Mouse (Mus musculus) hematopoietic stem cell, adult 5-6 weeks (primary cell): Measurements from ENCODE around the gene Olfr1441. TPM values are rescaled to one million over a fixed set of nuclear protein-coding genes. Genes with fewer than 3 reads are reported as not detected.
A peak's percentile ranks its signal among the peaks of the same experiment; 100 is the strongest.

Experiments used
- ATAC-seq, 2 experiments: fragments of 125-278 bp in 1 of 2; replicated peaks in 1 of 2; 2 replicates each; pipeline ENCODE4 v1.8.0; 2016 to 2017; ENCODE audit warnings: inconsistent platforms in 2 of 2, mild to moderate bottlenecking in 2 of 2, moderate number of reproducible peaks in 2 of 2, low read depth in 1 of 2, moderate TSS enrichment in 1 of 2; ENCODE audit not compliant: low FRiP score in 2 of 2, poor library complexity in 2 of 2, severe bottlenecking in 2 of 2, insufficient read depth in 1 of 2, low TSS enrichment in 1 of 2
- total RNA-seq: library from RNA; stranded (forward); fragments of 172-1452, 232-1000 nt; gene quantifications from 2 replicates; pipeline ENCODE4 v1.2.3, GENCODE M21; 2017

Gene Olfr1441
- not detected in 2 replicates for total RNA-seq

DNA sequence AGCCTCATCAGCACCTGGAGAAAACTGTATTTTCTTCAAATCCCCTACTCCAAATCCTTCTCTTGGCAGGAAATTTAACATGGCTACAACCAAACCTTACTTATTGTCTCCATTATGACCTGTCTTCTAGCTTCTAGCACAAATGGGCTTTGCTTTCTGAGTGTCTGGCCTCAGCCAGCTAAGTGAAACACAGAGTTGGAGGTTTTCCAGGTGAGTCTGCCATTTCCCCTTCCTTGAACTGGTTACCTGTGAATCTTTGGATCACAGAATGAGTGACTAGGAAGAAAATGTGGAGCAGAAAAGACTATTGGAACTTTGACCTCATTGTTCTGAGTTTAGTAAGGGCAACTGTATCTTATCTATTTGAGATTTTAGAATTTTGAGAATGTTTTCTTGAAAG lies at the start of gene Olfr1441:
TSS of gene Olfr1441 (plus strand) at position 73 of the 400 bp plus-strand sequence.
- no peak for ATAC-seq

DNA sequence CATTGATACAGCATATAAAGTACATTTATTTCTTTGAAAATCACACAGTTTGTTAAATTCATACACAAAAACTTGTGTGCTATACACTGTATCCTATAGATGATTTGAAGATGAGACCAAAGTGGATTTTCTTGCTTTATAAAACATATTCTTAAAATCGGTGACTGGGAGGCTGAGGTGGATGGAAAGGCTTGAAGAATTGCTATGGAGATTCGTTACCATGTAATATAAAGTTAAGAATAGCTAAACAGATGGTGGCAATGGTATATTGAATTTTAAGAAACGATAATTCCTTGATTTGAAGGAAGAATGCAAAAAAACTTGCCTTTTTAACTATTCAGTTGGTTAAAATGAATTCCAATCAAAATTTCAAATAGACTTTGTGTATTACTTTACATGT lies 44.2 kb upstream of the Olfr1441 start:
- ATAC-seq, result no peak

DNA sequence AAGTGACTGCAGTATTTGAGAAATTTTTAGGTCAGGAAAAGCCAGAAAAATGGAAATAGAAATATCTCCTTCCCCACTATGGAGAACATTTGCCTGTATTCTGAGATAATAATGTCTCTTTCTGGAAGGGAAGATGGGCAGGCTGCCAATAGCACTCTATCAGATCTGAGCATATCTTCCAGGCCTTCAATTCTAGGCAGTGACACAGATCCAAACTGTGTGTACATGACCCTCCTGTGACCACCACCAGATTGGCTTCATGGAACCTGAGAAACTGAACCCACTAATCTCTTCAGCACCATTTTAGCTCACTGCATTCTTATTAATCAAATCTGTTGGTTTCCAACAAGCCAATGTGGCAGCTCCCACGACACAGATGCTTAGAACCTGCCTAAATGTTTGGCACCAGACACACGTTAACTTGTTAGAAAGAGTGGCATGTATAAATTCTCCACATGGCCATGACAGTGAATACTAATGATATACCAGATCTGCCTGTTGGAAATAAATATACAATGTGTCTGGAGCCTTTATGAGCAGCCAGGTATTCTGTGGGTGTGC lies 42.7 kb upstream of the Olfr1441 start:
- ATAC-seq, result no peak

DNA sequence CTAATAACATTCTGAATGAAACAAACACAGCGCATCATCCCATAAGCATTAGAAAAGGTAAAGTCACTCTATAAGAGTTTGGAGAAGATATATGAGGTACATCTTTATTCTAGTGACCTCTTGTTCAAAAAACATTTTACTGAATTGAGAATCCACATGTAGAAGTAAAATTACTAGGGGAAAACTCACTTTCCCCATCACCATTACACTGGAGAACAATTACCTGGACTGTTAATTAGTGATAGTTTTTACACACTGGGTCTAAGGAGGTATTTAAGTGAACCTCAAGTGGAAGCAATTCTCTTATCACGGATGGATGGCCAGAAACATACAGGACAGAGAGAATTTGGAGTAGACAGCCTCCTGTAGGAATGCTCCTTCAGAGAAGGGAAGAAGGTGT lies 30.3 kb upstream of the Olfr1441 start, which contains the start of gene Olfr1440:
TSS of gene Olfr1440 (plus strand) at position 301 of the 400 bp plus-strand sequence.
- ATAC-seq, result no peak

DNA sequence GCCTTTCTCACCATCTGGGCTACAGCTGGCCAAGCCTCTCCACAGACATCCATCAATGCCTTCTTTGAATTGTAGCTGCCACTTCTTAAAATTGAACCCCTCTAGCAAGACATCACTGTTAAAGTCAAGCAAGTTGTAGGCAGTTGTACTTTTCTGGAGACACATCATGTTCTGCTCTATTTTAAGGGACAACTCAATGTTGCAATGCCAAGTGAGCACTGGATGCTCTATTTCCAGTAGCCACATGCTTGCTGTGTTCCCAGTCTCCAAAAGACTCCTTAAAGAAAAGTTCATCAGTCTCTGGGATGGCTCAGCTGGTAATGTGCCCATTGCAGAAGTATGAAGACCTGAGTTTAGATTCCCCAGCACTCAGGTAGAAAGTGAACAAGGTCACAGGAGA lies 3.5 kb upstream of the Olfr1441 start:
- ATAC-seq, result no peak

DNA sequence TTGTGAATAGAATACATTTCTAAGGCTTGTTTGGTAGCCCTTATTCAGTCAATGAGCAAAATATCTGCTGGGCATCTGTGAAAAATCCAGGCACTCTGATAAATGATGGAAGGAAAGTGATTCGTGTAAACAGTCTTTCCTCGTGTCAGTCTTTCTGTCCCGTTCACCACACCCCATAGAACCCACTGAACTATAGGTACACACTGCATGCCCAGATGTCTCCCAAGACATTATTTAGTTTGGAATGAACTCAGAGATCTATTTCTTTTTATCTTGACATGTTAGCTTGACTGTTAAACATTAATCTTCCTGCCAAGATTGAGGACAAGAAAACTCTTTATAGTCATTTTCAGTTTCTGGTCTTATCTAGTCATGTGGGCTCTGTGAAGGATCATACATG lies 1.1 kb downstream of the Olfr1441 start:
- ATAC-seq, result no peak

DNA sequence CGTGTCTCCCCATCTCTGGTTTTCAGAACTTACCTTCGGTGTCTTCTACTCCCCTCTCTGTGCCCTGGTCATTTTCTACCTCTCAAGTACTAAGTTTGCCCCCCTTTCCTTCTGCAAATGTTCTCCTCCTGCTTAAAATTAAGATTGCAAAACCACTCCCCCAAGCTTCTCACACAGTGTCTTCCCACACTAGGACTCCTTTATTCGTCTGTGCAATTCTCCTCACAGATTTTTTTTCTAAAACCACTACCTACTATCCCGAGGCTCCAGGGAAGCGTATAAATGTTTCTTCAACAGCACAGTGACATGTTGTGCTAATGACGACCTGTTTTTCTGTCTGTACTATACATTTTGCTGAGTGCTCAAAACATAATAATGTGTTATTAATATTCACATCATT lies 3.3 kb downstream of the Olfr1441 start:
- ATAC-seq, result no peak

DNA sequence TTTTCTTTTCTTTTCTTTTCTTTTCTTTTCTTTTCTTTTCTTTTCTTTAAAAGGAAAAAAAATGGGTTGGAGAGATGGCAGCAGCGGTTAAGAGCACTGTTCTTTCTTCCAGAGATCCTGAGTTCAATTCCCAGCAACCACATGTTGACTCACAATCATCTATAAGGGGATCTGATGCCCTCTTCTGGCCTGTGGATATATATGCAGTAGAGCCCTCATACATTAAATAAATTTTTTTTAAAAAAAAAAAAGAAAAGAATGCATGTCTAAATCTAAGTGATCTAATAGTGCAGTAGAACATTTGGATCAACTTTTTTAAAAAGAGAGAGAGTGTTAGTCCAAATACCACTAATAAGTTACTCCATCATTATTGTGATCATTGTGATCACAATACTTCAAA lies 4.4 kb downstream of the Olfr1441 start:
- no peak for ATAC-seq

DNA sequence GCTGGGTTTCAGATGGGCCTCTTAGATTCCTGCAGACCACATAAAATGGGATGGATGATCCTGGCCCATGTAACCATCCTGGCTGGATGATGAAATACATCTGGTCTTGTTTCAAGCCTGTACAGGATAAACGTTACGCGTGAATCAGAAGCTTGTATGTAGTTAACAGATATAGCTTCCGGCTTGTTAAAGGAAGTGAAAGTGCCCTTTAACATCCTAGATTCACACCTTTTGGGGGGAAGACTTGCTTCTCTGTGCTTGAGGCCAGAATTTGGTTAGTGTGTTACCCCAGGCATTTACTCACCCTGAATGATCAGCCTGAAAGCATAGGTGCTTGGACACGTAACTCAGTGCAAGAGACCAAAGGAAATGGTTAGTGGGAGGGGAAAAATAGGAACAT lies 9.9 kb downstream of the Olfr1441 start:
- ATAC-seq, result peak in 1 of 2 experiments; percentile 22; a peak in 1 of 4 replicates

DNA sequence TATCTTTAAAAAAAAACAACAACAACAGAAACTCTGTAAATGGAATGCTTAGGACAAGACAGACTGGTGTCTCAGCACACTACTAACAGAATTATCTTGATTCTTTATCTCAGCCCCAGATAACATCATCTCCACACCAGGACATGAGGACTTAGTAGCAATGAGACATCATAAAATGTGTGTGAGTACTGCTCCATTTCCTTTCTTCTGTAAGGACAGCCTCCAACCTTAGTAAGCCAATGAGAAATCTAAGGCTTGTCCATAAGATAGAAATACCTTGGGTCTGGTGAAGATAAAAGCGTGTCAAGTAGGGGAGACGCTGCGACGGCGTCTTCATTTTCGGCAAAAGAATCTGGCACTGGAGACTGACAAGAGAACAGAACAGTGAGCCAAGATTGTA lies 10.4 kb downstream of the Olfr1441 start, which contains the start of gene Pfpl:
TSS of gene Pfpl (plus strand) at position 301 of the 400 bp plus-strand sequence.
- no peak for ATAC-seq

DNA sequence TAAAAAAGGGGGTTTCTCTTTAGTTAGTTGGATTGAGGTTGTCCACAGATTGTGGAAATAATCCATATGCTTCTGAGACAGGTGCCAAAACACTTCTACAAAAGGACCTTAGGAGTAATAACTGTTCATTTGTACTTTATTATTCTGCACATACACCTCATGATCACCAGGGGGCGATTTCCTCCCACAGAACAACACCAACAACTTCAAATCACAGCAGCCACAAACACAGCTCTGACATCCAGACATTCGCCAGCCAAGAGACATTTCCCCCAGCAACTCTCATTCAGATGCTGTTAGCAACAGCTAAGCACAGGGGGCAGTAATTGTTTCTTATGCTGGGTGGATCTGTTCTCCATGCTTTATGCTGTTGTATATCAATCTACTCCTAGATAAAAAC lies 15.8 kb downstream of the Olfr1441 start:
- ATAC-seq, result peak; percentile 51 to 71

DNA sequence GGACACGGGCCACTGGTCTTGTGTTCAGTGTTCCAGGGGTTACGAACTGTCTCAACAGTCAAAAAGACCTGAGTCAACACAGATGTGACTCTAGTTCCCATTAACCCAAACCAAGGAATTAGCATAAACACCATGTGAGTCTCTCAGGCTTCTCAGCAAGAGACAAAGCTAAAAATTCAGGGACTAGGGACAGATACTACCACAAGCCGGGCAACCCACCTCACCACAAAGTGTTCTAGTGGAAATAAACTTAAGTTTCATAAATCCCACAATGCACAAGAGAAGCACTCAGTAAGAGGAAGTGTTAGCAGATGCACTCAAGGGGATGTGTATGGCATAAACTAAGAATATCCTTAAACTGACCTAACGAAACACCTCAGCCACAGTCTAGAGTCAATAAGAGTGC lies 17.8 kb downstream of the Olfr1441 start:
- ATAC-seq, result peak; percentile 83 to 88

DNA sequence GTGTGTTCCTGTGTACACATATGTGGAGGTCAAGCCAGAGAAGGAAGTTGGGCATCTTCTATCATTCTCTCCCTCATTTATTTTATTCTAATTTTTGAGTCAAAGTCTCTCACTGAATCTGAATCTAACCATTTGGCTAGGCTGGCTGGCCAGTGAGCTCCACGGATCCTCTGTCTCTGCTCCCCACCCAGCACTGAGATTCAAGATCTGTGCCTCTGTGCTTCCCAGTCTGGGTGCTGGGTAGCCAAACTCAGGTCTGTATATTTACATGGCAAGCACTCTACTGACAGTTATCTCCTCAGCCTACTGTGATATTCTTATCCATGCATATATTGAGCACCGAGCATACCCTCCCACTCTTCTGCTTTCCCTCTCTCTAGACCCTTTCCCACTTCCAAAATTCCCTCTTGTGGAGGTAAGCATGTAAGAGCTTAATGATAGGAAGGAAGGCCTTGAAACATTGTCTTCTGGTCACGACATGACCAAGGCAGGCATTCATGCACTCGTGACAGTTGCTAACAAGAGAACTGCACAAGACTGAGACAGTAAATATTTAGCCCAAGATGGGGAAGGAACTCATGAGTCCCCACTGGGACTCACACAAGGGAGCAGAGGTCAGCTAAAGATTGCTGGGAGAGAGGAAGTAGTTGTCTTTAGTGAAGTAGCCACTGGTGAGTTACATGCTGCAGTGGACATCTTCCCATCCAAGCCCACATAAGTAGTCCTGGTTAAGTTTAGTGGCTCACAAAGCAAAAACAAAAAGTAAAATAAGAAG lies 18.7 kb downstream of the Olfr1441 start:
- ATAC-seq, result no peak

DNA sequence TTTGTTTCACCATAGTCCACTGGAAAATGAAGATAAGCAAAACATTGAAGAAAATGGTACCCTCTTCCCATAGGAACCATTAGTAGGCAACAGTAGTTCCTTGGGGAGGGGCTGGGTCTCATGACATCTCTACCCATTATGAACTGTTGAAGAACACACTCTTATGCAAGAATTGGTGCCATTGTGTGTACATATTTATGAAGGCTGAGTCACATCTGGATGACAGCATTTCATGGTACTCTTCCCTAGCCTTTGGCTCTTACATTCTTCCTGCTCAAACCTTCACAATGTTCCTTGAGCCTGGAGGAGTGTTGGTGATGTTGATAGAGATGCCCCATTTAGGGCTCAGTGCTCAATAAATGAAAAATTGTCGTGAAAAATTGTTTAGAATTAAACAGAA lies 22.3 kb downstream of the Olfr1441 start:
- no peak for ATAC-seq

DNA sequence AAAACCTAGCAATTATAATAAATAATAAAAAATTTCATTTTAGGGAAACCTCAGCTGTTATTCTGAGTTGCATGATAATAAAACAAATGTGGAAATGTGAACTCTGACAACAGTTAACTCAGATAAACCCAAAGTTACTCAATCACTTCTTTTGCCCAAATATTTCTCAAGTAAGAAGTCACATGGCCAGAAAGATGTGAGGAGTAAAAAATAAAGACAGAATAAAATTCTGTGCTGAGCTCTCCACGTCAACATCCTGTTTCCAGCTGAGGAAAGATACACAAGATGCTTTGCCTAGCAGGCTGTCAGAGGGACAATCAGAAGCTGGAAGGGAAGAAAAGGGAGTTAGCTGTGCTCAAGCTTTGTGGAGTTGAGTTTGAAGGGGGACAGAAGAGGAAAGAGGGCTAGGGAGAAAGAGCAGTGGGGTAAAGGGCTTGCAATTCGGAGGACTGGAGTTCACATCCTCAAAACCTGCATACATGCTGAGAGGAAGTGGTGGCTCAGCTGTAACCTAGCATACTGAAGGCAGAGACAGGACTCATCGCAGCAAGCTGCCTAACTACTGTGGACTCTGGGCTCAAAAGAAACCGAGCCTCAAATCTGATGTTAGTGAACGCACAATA lies 23.0 kb downstream of the Olfr1441 start:
- ATAC-seq, result peak in 1 of 2 experiments; percentile 55; a peak in 1 of 4 replicates

DNA sequence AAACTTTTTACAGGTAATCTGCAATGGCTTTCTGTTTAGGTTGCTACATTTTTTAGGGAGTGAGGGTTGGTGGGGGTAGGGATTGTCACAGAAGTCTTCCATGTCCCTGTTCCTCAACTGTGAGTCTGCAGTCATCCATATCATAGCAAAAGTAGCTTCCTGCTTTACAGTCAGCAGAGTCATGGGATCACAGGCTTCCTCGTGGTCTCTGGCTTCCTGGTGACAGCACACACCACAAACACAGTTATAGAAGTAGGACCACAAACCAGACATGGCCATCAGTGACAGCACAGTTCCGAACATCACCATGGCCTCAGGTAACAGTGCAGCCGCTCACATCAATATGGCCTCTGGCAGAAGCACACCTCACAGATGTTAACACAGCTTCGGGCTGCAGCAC lies 25.3 kb downstream of the Olfr1441 start:
- ATAC-seq, result peak; percentile 86 to 90

DNA sequence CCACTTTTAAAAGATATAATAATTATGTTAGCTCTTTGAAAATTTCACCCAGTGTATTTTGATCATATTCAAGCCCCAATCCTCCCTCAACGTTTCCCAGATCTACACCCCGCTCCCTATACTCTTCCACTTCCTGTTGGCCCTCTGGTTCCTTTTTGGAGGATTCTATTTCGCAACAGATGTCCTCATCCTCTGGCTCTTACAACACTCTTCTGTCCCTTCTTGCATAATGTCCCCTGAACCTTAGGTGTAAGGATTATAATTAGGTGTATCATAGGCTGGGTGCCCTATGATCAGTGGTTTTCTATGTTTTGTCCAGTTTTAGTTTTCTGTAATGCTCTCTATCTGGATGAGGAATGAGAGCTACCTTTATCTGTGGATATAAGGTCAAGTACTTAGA lies 27.8 kb downstream of the Olfr1441 start:
- ATAC-seq, result peak in 1 of 2 experiments; percentile 61; a peak in 1 of 4 replicates

DNA sequence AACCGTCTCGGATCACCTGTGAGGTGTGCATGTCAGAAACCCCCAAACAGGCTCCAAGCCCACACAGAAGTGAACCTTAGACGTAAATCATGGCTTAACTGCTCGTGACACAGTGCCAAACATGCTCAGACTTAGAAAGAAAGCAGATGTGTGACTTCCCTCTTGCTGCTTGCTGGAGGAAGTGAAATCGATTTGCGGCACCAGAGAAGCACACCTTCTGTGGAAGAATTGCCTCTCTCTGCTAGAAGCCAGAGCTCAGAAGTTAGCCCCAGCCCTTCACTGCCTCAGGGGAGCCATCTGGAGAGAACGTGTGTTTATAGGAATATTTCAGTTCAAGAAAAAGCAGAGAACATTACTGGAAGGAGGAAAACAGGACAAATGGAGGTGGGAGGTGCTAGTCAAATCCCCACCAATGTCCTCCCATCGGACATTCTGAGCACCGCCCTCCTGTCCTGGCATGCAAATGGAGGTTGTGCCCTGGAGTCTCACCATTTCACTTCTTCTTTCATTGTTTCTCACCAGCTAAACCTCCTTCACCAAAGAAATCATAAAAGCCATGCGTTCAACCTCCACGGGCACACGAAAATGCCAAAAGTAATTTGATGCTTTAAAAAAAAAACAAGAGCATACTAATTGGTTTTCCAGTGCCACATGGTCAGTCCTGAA lies 40.3 kb downstream of the Olfr1441 start:
- ATAC-seq, result peak; percentile 84 to 91
